In the genomic region with DNA sequence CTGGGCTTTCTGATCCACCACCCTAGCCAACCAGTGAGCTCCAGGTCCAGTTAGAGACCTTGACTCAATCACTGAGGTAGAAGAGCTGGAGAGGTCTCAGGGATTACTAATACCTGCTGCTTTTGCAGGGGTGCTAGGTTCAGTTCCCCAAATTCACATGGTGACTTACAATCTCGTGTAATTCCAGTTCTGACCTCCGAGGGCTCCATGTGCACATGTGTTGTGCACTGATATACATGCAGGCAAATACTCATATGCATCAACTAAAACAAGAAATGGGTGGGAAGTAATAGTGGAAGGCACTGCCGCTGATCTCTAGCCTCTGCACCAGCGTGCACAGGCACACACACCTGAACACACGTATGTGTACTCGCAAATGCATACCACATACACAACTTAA, we compare ENCODE assay signal across 12 mouse cellular contexts. TPM values are rescaled to one million over a fixed set of nuclear protein-coding genes. Genes with fewer than 3 reads are reported as not detected.
DNase-seq lines count a peak whose midpoint lies in the region; ATAC-seq and TF ChIP-seq lines count a peak whose summit lies in the region.
"Had no signal": no experiment of that assay in that cellular context is flagged by ENCODE, and none has a peak within 500 bp of the region (broad histone marks: within the 10 kb centered on the region; RNA-seq: fewer than 3 reads in every experiment).

No protein-coding gene starts in this region.

- no peak overlapping the region for H3K9ac ChIP-seq in heart, adult 2 months (ENCODE audit: low read depth, low read length)
- H3K9ac ChIP-seq in midbrain, embryonic 14.5 days (replicated peaks; ENCODE audit: low read length): no peak overlapping the region
- no peak overlapping the region for H3K9ac ChIP-seq in midbrain, embryonic 11.5 days (ENCODE audit: low read length)
- H3K9ac ChIP-seq: neural tube, embryonic 13.5 days had no signal

- peak; percentile 54 for TF ChIP-seq CTCF in heart, adult 2 months (IDR thresholded peaks at IDR 0.05)

- intact Hi-C loops in heart, adult 2 months (cut with DNase I): no loop called here
- intact Hi-C loops in heart, postnatal 36 days (cut with DNase I): no loop called here

- no peaks in the 10 kb centered on the region for H3K79me2 ChIP-seq in heart, adult 2 months (replicated peaks; ENCODE audit: control insufficient read depth, insufficient read depth, low read length)

- no peaks in the 10 kb centered on the region for H3K9me3 ChIP-seq in midbrain, embryonic 14.5 days (ENCODE audit: control insufficient read depth, low read length)
- no peaks in the 10 kb centered on the region for H3K9me3 ChIP-seq in midbrain, embryonic 11.5 days (ENCODE audit: control insufficient read depth, low read length)
- H3K9me3 ChIP-seq: neural tube, embryonic 13.5 days had no signal

- no peak for TF ChIP-seq POLR2A in heart, adult 2 months (IDR thresholded peaks at IDR 0.05; ENCODE audit: insufficient read depth, low read depth, low read length)

- WGBS in heart, adult 2 months: 74% methylated on average over 6 of the region's 6 CpGs
- 86% methylated on average over 6 of the region's 6 CpGs for WGBS in midbrain, embryonic 14.5 days
- WGBS in midbrain, embryonic 11.5 days: 86% methylated on average over 6 of the region's 6 CpGs

- H3K27me3 ChIP-seq in heart, adult 2 months (ENCODE audit: control insufficient read depth, insufficient read depth, low read length): no peaks in the 10 kb centered on the region
- H3K27me3 ChIP-seq in midbrain, embryonic 14.5 days (ENCODE audit: control insufficient read depth, insufficient read depth, low read length): no peaks in the 10 kb centered on the region
- no peaks in the 10 kb centered on the region for H3K27me3 ChIP-seq in midbrain, embryonic 11.5 days (ENCODE audit: control insufficient read depth, insufficient read depth, low read length)
- H3K27me3 ChIP-seq: neural tube, embryonic 13.5 days had no signal

- DNase-seq in heart, adult 2 months: no peak
- DNase-seq in heart, postnatal 36 days: no peak
- DNase-seq in midbrain, embryonic 14.5 days: peak; percentile 53
- DNase-seq in midbrain, embryonic 11.5 days (ENCODE audit: low spot score, missing footprints): no peak
- DNase-seq in thymus, postnatal 14 days: peak; percentile 28
- no peak for DNase-seq in urinary bladder, postnatal 4 days (ENCODE audit: low spot score in 2 of 2)
- DNase-seq in neural tube, embryonic 10.5 days (ENCODE audit: extremely low spot score, low spot score): no peak
- DNase-seq: kidney, adult 9 months; lung, postnatal 10 days; spleen, adult 18-20 months had no signal

- no peaks in the 10 kb centered on the region for H3K36me3 ChIP-seq in heart, adult 2 months (ENCODE audit: control insufficient read depth, insufficient read depth, low read length)
- no peaks in the 10 kb centered on the region for H3K36me3 ChIP-seq in midbrain, embryonic 14.5 days (ENCODE audit: control insufficient read depth, insufficient read depth, low read length)
- no peaks in the 10 kb centered on the region for H3K36me3 ChIP-seq in midbrain, embryonic 11.5 days (ENCODE audit: control insufficient read depth, insufficient read depth, low read length)
- H3K36me3 ChIP-seq: neural tube, embryonic 13.5 days had no signal

- H3K4me2 ChIP-seq in midbrain, embryonic 14.5 days (ENCODE audit: low read length): no peak overlapping the region
- no peak overlapping the region for H3K4me2 ChIP-seq in midbrain, embryonic 11.5 days
- H3K4me2 ChIP-seq: neural tube, embryonic 13.5 days had no signal

- H3K4me3 ChIP-seq in heart, adult 2 months: no peak overlapping the region
- H3K4me3 ChIP-seq in midbrain, embryonic 14.5 days (replicated peaks; ENCODE audit: low read depth, low read length): no peak overlapping the region
- no peak overlapping the region for H3K4me3 ChIP-seq in midbrain, embryonic 11.5 days (ENCODE audit: low read depth, low read length)
- H3K4me3 ChIP-seq: neural tube, embryonic 13.5 days had no signal

- no peak overlapping the region for H3K27ac ChIP-seq in heart, adult 2 months
- no peak overlapping the region for H3K27ac ChIP-seq in midbrain, embryonic 14.5 days (replicated peaks; ENCODE audit: low read depth, low read length)
- H3K27ac ChIP-seq in midbrain, embryonic 11.5 days (ENCODE audit: low read depth, low read length): no peak overlapping the region
- H3K27ac ChIP-seq: neural tube, embryonic 13.5 days had no signal

- no peaks in the 10 kb centered on the region for H3K4me1 ChIP-seq in heart, adult 2 months (ENCODE audit: control insufficient read depth, insufficient read depth, low read length)
- no peaks in the 10 kb centered on the region for H3K4me1 ChIP-seq in midbrain, embryonic 14.5 days (ENCODE audit: control insufficient read depth, insufficient read depth, low read length)
- no peaks in the 10 kb centered on the region for H3K4me1 ChIP-seq in midbrain, embryonic 11.5 days (ENCODE audit: control insufficient read depth, insufficient read depth, low read length)
- H3K4me1 ChIP-seq: neural tube, embryonic 13.5 days had no signal

- no peak for TF ChIP-seq EP300 in heart, adult 2 months (IDR thresholded peaks at IDR 0.05; ENCODE audit: insufficient read depth, low read depth, low read length)

- no peak for ATAC-seq in midbrain, embryonic 14.5 days (ENCODE audit: low FRiP score, low TSS enrichment)
- no peak for ATAC-seq in midbrain, embryonic 11.5 days (ENCODE audit: low FRiP score)
- ATAC-seq in common myeloid progenitor, adult 5-6 weeks (replicated peaks; ENCODE audit: low read depth, poor library complexity, severe bottlenecking): peak; percentile 68

RNA-seq across cellular contexts. Expression of gene Plek2, which starts 40.4 kb away (rescaled TPM):
- total RNA-seq in heart, adult 2 months (2021): under 1 TPM; 0.27 to 0.29 TPM
- polyA plus RNA-seq in heart, adult 2 months (2012; rRNA removed): 0.10 and 0.41 TPM in 2 replicates
- total RNA-seq in heart, postnatal 36 days (2021): under 1 TPM; 0.36 to 0.60 TPM
- polyA plus RNA-seq in midbrain, embryonic 14.5 days (2014; fragmentation: Nextera tagmentation; extraction: Ambion mirVana): 0.92 and 1.3 TPM in 2 replicates
- polyA plus RNA-seq in midbrain, embryonic 11.5 days (2014; fragmentation: Nextera tagmentation; extraction: Ambion mirVana): 2.9 and 3.9 TPM in 2 replicates
- total RNA-seq in common myeloid progenitor, adult 5-6 weeks (2017): not detected in 2 replicates

Comparison
In these comparisons a context has a peak if more than half of its experiments do, and no peak if none do; other contexts are left out.
1. DNase-seq: peak in midbrain, embryonic 14.5 days (single experiment) and thymus, postnatal 14 days (single experiment); none in heart, adult 2 months (0 of 2), heart, postnatal 36 days (0 of 2), midbrain, embryonic 11.5 days (single experiment), urinary bladder, postnatal 4 days (0 of 2) and neural tube, embryonic 10.5 days (single experiment).